Mouse (Mus musculus): Measurements from ENCODE around the gene Ccdc69.
A peak's percentile ranks its signal among the peaks of the same experiment; 100 is the strongest.
"Not testable (repeated sequence)": the region's sequence is repeated elsewhere in the genome, so short reads cannot be mapped to it uniquely, and the experiment has no call there.

Ccdc69 gene

GRCm38 (mm10) chr11:55096731-55097462, 19.0 kb upstream of the Ccdc69 start:
- no peak for DNase-seq (ENCODE audit: low spot score in 2 of 2)

DNA sequence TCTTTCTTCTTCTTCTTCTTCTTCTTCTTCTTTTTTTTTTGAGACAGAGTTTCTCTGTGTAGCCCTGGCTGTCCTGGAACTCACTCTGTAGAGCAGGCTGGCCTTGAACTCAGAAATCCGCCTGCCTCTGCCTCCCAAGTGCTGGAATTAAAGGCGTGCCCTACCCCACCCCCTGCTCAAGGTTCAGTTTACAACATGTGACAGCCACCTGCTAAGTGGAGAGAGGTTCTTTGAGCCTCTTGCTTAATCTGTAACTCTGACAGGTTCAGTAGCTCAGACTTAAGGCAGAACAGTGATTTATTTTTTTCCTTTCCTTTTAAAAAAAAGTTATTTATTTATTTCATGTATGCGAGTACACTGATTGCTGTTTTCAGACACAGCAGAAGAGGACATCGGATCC, 18.4 kb upstream of the Ccdc69 start:
- DNase-seq (ENCODE audit: low spot score in 2 of 2): not testable (repeated sequence)

GRCm38 (mm10) chr11:55093096-55093495, 15.2 kb upstream of the Ccdc69 start:
- no peak for DNase-seq (ENCODE audit: low spot score in 2 of 2)

GRCm38 (mm10) chr11:55089892-55090291, 12.0 kb upstream of the Ccdc69 start:
- no peak for DNase-seq (ENCODE audit: low spot score in 2 of 2)

- peak; percentile 53 to 72 for DNase-seq (ENCODE audit: low spot score in 2 of 2)
These were observed 9.1 kb upstream of the Ccdc69 start for GRCm38 (mm10) chr11:55087006-55087405.

DNA sequence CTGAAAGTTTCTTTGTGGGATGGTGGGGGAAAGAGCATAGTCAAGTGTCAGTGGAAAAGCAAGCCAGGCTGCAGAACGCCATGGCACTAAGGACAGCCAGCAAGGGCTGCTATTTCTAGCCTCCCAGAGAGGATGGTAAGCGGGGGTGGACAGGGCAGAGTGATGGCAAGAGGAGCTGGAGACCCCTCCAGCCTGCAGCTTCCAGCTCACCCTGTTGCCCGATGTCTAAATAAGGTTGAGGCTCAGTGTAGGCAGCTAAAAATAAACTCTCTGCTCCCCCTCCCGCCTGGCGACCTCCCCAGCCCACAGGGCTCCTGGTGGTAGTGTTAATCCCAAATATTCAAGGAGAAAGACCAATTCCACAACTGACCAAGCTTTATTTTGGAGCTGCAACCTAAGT, 7.5 kb upstream of the Ccdc69 start:
- DNase-seq (ENCODE audit: low spot score in 2 of 2): no peak

DNA sequence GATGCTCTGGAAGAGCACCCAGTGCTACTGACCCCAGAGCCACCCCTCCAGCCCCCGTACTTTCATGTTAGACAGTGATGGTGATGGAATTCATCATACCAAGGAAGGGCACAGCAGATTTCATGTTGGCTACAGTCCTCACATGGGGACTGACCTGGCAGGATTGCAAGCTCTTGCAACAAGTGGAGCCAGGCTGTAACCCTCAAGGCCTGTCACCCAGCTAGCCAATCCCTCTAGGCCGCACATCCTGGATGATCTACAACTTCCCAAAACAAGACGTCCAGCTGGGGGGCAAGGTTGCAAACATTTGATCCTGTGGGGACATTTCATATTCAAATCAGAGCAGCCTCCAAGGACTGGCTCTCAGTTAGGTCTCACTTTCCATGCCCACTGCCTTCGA, 6.7 kb upstream of the Ccdc69 start:
- no peak for DNase-seq (ENCODE audit: low spot score in 2 of 2)

- DNase-seq (ENCODE audit: low spot score in 2 of 2): no peak
These were observed 3.3 kb upstream of the Ccdc69 start for GRCm38 (mm10) chr11:55081206-55081605.

- no peak for DNase-seq (ENCODE audit: low spot score in 2 of 2)
These were observed 1.2 kb upstream of the Ccdc69 start for GRCm38 (mm10) chr11:55079180-55079579.

DNA sequence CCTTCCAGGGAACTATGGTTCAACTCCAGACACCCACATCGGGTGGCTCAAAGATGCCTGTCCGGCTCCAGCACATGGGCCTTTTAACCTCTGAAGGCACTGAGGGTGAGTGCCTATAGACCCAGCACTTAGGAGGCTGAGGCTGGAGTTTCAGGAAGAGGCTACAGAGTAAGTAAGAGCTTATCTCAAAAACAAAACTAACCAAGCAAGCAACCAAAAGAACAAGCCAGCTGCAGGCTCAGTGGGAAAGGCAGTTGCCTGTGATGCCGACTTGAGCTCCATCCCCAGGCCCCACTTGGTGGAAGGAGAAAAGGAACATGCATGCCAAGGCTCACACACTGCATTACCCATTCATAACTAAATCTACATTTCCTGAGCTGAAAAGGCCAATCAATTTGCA, 571 bp upstream of the Ccdc69 start:
- DNase-seq (ENCODE audit: low spot score in 2 of 2): no peak

- DNase-seq (ENCODE audit: low spot score in 2 of 2): no peak
These were observed 1.7 kb downstream of the Ccdc69 start for GRCm38 (mm10) chr11:55076234-55076633.

DNA sequence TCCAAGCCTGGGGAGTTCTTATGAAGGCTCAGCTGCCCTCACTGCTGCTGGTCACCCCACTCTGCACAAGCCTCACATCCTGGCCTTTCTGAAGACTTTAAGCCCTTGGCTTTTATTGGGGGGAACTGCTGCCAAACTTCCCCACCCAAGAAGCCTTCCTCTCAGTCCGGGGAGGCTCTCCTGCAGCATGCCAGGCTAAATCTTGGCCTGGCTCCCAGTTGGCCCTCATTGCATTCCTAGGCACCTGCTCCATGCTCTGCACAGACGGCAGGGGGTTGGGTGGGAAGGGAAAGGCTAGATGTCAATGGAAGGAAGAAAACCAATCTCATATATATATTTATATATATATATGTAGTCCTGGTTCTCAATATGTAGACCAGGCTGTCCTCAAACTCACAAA, 2.3 kb downstream of the Ccdc69 start:
- no peak for DNase-seq (ENCODE audit: low spot score in 2 of 2)

DNA sequence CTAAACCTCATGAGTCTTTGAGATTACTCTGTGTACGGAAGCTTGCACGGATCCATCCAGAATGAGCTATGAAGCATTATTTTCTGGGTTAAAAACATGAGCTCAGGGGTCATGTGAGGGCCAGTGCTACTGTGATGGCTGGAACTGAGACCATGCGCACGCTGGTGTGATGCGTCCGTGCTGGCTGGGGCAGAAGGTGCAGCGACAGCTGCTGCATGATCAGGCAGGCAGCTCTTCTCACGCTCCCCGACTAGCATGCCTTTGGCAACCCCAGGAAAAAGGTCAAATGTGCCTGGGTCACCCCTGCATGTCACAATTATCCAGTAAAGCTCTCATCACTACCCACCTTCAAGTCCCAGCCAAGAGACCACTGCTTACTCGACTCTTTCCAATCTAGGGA, 4.7 kb downstream of the Ccdc69 start:
- DNase-seq (ENCODE audit: low spot score in 2 of 2): no peak

DNA sequence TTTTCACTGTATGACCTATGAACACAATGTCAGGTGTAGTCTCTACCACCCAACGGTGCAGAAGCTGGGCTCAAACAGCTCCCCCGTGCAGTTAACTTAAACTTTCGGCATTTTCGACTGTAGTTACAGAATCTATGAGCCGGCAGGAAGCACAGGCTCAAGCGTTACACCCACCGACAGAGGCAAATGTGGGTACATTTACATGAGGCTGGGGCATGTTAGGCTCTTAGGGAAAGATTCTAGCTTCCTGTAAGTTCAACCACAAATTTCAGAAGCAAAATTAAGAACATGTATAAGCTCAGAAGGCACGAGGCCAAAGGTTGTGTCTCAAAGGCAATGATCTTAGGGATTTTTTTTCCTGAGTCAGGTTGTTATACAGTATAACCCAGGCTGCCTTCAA, 5.5 kb downstream of the Ccdc69 start:
- DNase-seq (ENCODE audit: low spot score in 2 of 2): no peak

- no peak for DNase-seq (ENCODE audit: low spot score in 2 of 2)
These were observed 6.6 kb downstream of the Ccdc69 start for GRCm38 (mm10) chr11:55071344-55071743.

DNA sequence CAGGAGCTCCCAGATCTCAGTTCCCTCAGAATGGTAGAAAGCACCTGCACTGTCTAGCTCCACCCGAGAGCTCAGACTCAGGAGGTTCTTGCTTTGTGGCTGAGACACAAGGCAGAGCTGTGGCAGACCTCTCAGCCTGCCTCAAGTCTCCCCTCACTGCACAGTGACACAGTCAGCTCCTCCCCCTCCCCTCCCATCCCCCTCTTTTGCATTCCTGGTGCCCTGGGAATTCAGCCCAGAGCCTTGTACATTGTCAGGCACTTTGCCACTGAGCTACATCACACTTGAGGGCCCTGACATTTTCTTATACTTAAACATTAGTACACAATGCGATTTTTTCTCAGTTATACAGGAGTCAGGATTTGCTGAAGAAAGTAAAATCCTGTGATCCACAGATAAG, 8.9 kb downstream of the Ccdc69 start:
- no peak for DNase-seq (ENCODE audit: low spot score in 2 of 2)

- DNase-seq (ENCODE audit: low spot score in 2 of 2): no peak
These were observed 11.0 kb downstream of the Ccdc69 start for GRCm38 (mm10) chr11:55066921-55067320.

DNA sequence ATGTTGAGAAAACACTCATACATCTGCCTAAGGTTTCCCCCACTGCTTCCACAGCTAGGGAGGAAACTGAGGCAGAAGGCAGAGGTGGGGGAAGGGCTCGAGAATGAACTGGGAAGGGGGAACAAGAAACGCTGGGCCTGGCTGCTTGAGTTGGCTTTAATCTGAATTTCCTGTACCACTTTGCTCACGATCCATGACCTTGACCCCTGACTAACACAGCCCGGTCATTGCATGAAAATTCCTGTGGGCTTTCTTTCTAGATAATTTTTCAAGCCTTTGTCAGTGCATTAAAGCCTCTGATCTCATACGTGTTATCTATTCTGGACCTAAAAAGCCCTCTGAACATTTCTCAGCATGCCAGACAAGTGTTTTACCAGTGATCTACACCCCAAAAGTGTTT, 15.1 kb downstream of the Ccdc69 start:
- DNase-seq (ENCODE audit: low spot score in 2 of 2): no peak

- DNase-seq (ENCODE audit: low spot score in 2 of 2): no peak
These were observed 17.1 kb downstream of the Ccdc69 start for GRCm38 (mm10) chr11:55060802-55061201.

- DNase-seq (ENCODE audit: low spot score in 2 of 2): no peak
These were observed 20.4 kb downstream of the Ccdc69 start for GRCm38 (mm10) chr11:55057511-55057910.

- no peak for DNase-seq (ENCODE audit: low spot score in 2 of 2)
These were observed 27.0 kb downstream of the Ccdc69 start for GRCm38 (mm10) chr11:55050837-55051510.

GRCm38 (mm10) chr11:55046600-55046999, 31.3 kb downstream of the Ccdc69 start:
- DNase-seq (ENCODE audit: low spot score in 2 of 2): no peak

GRCm38 (mm10) chr11:55041348-55041747, 36.6 kb downstream of the Ccdc69 start:
- DNase-seq (ENCODE audit: low spot score in 2 of 2): no peak

- peak; percentile 72 to 84 for DNase-seq (ENCODE audit: low spot score in 2 of 2)
These were observed 38.3 kb downstream of the Ccdc69 start for GRCm38 (mm10) chr11:55039591-55039990.

Measured in frontal cortex, postnatal 36 days (tissue).